ENCODE assay signal across 10 mouse cellular contexts in genomic region chr10:17131763-17132162, GRCm38 (mm10).
DNase-seq lines count a peak whose midpoint lies in the region; ATAC-seq and TF ChIP-seq lines count a peak whose summit lies in the region.
"Had no signal": no experiment of that assay in that cellular context is flagged by ENCODE, and none has a peak within 500 bp of the region (broad histone marks: within the 10 kb centered on the region; RNA-seq: fewer than 3 reads in every experiment).

No protein-coding gene starts in this region.

- no peaks in the 10 kb centered on the region for H3K4me1 ChIP-seq in hindbrain, postnatal 0 days (ENCODE audit: insufficient read depth, low read length)
- H3K4me1 ChIP-seq in hindbrain, embryonic 11.5 days (replicated peaks; ENCODE audit: control insufficient read depth, insufficient read depth, low read length): no peaks in the 10 kb centered on the region
- H3K4me1 ChIP-seq: liver, embryonic 13.5 days; neural tube, embryonic 15.5 days had no signal

- TF ChIP-seq CTCF in hindbrain, postnatal 0 days (IDR thresholded peaks at IDR 0.05; ENCODE audit: low read depth): no peak

- no peak overlapping the region for H3K4me3 ChIP-seq in hindbrain, postnatal 0 days (ENCODE audit: low read length)
- no peak overlapping the region for H3K4me3 ChIP-seq in hindbrain, embryonic 11.5 days (ENCODE audit: low read depth, low read length)
- H3K4me3 ChIP-seq: liver, embryonic 13.5 days; neural tube, embryonic 15.5 days had no signal

- intact Hi-C loops in gastrocnemius, postnatal 14 days (cut with DNase I; ENCODE audit: low total_unique reads): no loop called here

- no peaks in the 10 kb centered on the region for H3K27me3 ChIP-seq in hindbrain, postnatal 0 days (ENCODE audit: insufficient read depth, low read length)
- no peaks in the 10 kb centered on the region for H3K27me3 ChIP-seq in hindbrain, embryonic 11.5 days (ENCODE audit: control insufficient read depth, insufficient read depth, low read length)
- H3K27me3 ChIP-seq: liver, embryonic 13.5 days; neural tube, embryonic 15.5 days had no signal

- DNase-seq in hindbrain, postnatal 0 days (ENCODE audit: low spot score): peak; percentile 19
- DNase-seq in hindbrain, embryonic 11.5 days (ENCODE audit: low spot score): no peak
- DNase-seq in brain, adult 2 months (ENCODE audit: low read depth, low spot score): peak; percentile 85
- DNase-seq in cerebellum, adult 9-11 months: peak; percentile 64
- peak; percentile 3 for DNase-seq in layer of hippocampus, adult 9-10 months (ENCODE audit: low spot score)
- DNase-seq in gastrocnemius, postnatal 14 days: no peak
- DNase-seq: liver, embryonic 13.5 days had no signal

- no peak overlapping the region for H3K4me2 ChIP-seq in hindbrain, postnatal 0 days (ENCODE audit: low read depth, low read length)
- H3K4me2 ChIP-seq in hindbrain, embryonic 11.5 days (replicated peaks; ENCODE audit: low read depth, low read length): no peak overlapping the region
- H3K4me2 ChIP-seq: liver, embryonic 13.5 days; neural tube, embryonic 15.5 days had no signal

- H3K9ac ChIP-seq in hindbrain, postnatal 0 days (replicated peaks; ENCODE audit: low read length): no peak overlapping the region
- no peak overlapping the region for H3K9ac ChIP-seq in hindbrain, embryonic 11.5 days (ENCODE audit: low read depth, low read length)
- H3K9ac ChIP-seq: liver, embryonic 13.5 days; neural tube, embryonic 15.5 days had no signal

- no peaks in the 10 kb centered on the region for H3K9me3 ChIP-seq in hindbrain, postnatal 0 days (ENCODE audit: low read length)
- H3K9me3 ChIP-seq in hindbrain, embryonic 11.5 days (ENCODE audit: control insufficient read depth, low read length): no peaks in the 10 kb centered on the region
- H3K9me3 ChIP-seq: G1E; liver, embryonic 13.5 days; neural tube, embryonic 15.5 days had no signal

- no peak overlapping the region for H3K27ac ChIP-seq in hindbrain, postnatal 0 days
- no peak overlapping the region for H3K27ac ChIP-seq in hindbrain, embryonic 11.5 days (ENCODE audit: low read depth, low read length)
- H3K27ac ChIP-seq: liver, embryonic 13.5 days; neural tube, embryonic 15.5 days had no signal

- no peak for ATAC-seq in hindbrain, postnatal 0 days
- ATAC-seq in hindbrain, embryonic 11.5 days (ENCODE audit: low FRiP score): no peak
- no peak for ATAC-seq in megakaryocyte, adult 5-6 weeks (ENCODE audit: poor library complexity, severe bottlenecking)

- WGBS in hindbrain, postnatal 0 days: 29% methylated on average over 4 of the region's 4 CpGs
- 74% methylated on average over 4 of the region's 4 CpGs for WGBS in hindbrain, embryonic 11.5 days

- no peaks in the 10 kb centered on the region for H3K36me3 ChIP-seq in hindbrain, postnatal 0 days (ENCODE audit: insufficient read depth, low read length)
- no peaks in the 10 kb centered on the region for H3K36me3 ChIP-seq in hindbrain, embryonic 11.5 days (ENCODE audit: control insufficient read depth, insufficient read depth, low read length)
- H3K36me3 ChIP-seq: G1E; liver, embryonic 13.5 days; neural tube, embryonic 15.5 days had no signal

Comparison
In these comparisons a context has a peak if more than half of its experiments do, and no peak if none do; other contexts are left out.
1. DNase-seq: peak in hindbrain, postnatal 0 days (single experiment), brain, adult 2 months (single experiment), cerebellum, adult 9-11 months (single experiment) and layer of hippocampus, adult 9-10 months (single experiment); none in hindbrain, embryonic 11.5 days (single experiment) and gastrocnemius, postnatal 14 days (single experiment).